Mouse (Mus musculus) heart, adult 2 months (tissue): ENCODE measurements at regions not wholly inside any gene's neighbourhood (a gene's known extent, or its start where the extent isn't known, plus 50 kb on each side); places are given as distances from the start of the nearest gene placed in this dataset.

Experiments used
- CTCF ChIP-seq: fragments of 200-600 bp; IDR thresholded peaks from 2 replicates; pipeline ENCODE4 v1.8.1; 2022; ENCODE audit warnings: antibody characterized with exemption, mild to moderate bottlenecking, moderate library complexity
- EP300 ChIP-seq: fragments of 200-500 bp; IDR thresholded peaks from 2 replicates; pipeline ENCODE4 v1.6.1; 2011; ENCODE audit warnings: low read depth, low read length, control low read depth; ENCODE audit not compliant: insufficient read depth
- POLR2A ChIP-seq: fragments of 200-500 bp; IDR thresholded peaks from 2 replicates; pipeline ENCODE4 v1.6.1; 2011; ENCODE audit warnings: mild to moderate bottlenecking, low read depth, low read length, control low read depth; ENCODE audit not compliant: insufficient read depth

GRCm38 (mm10) chr13:37621319-37622050 lies 156.7 kb upstream of the Rreb1 start:
- TF ChIP-seq CTCF (peak; percentile 36), POLR2A (no peak), EP300 (no peak)
